Mouse (Mus musculus) brain, embryonic 14.5 days (tissue): ENCODE data around the gene Pak2. TPM values are rescaled to one million over a fixed set of nuclear protein-coding genes. Genes with fewer than 3 reads are reported as not detected.
"Not testable (repeated sequence)": the region's sequence is repeated elsewhere in the genome, so short reads cannot be mapped to it uniquely, and the experiment has no call there.

ENCODE experiments used
- DNase-seq: peaks from one replicate; pipeline ENCODE4 v3.0.0-alpha.2; 2011; ENCODE audit warnings: low read depth
- CTCF ChIP-seq: fragments of 200-500 bp; IDR thresholded peaks from 2 replicates; pipeline ENCODE4 v1.5.1; 2012; ENCODE audit warnings: inconsistent platforms, mild to moderate bottlenecking, moderate library complexity, borderline replicate concordance; ENCODE audit not compliant: insufficient read depth, insufficient read length; ENCODE audit errors: extremely low read depth
- POLR2A ChIP-seq: fragments of 200-500 bp; IDR thresholded peaks from 2 replicates; pipeline ENCODE4 v1.6.1; 2012; ENCODE audit warnings: mild to moderate bottlenecking, inconsistent platforms, borderline replicate concordance; ENCODE audit not compliant: poor library complexity, insufficient read depth, insufficient read length, severe bottlenecking; ENCODE audit errors: extremely low read depth
- polyA plus RNA-seq: library from polyadenylated mRNA; depleted of rRNA; stranded (reverse); fragments of >200 nt; gene quantifications from 2 replicates; pipeline ENCODE4 v1.2.3, GENCODE M21; 2012

Gene Pak2
- polyA plus RNA-seq, 1 experiment = 39.0 TPM

GRCm38 (mm10) chr16:32110951-32111699 is 32.0 kb upstream of the Pak2 start:
- DNase-seq = peak; percentile 25
- TF ChIP-seq CTCF (no peak), POLR2A (no peak)

GRCm38 (mm10) chr16:32108578-32108977 is 29.4 kb upstream of the Pak2 start:
- TF ChIP-seq POLR2A = no peak
- TF ChIP-seq CTCF = no peak

GRCm38 (mm10) chr16:32108170-32108569 is 29.0 kb upstream of the Pak2 start:
- DNase-seq = no peak
- TF ChIP-seq POLR2A (no peak), CTCF (no peak)

More at GRCm38 (mm10) chr16:32108578-32108977, 29.4 kb upstream of the Pak2 start:
- no peak for DNase-seq

- no peak for DNase-seq
- no peak for TF ChIP-seq CTCF
- no peak for TF ChIP-seq POLR2A
Observed at GRCm38 (mm10) chr16:32107342-32108045, 28.4 kb upstream of the Pak2 start.

- TF ChIP-seq POLR2A (no peak), CTCF (peak; percentile 21; the same call in 1 of the 2 replicates)
- DNase-seq = no peak
Observed at GRCm38 (mm10) chr16:32105698-32106097, 26.6 kb upstream of the Pak2 start.

GRCm38 (mm10) chr16:32102295-32102694 is 23.2 kb upstream of the Pak2 start:
- no peak for DNase-seq
- TF ChIP-seq POLR2A (no peak), CTCF (no peak)

- peak; percentile 96 for DNase-seq
Observed at GRCm38 (mm10) chr16:32099638-32100150, 20.6 kb upstream of the Pak2 start, which contains the start of the genes Pigx and Cep19. Gene Pigx (minus strand): TSS chr16:32099740. Gene Cep19 (plus strand): TSS chr16:32099800.

GRCm38 (mm10) chr16:32098897-32099637 is 19.9 kb upstream of the Pak2 start:
- no peak for DNase-seq
- no peak for TF ChIP-seq CTCF
- TF ChIP-seq POLR2A = no peak

More at GRCm38 (mm10) chr16:32099638-32100150, 20.6 kb upstream of the Pak2 start, which contains the start of the genes Pigx and Cep19:
- TF ChIP-seq POLR2A (peak; percentile 26; the same call in 1 of the 2 replicates), CTCF (no peak)

- DNase-seq = not testable (repeated sequence)
Observed at GRCm38 (mm10) chr16:32097757-32098156, 18.6 kb upstream of the Pak2 start.

GRCm38 (mm10) chr16:32091466-32091865 is 12.3 kb upstream of the Pak2 start:
- TF ChIP-seq POLR2A (no peak), CTCF (no peak)
- no peak for DNase-seq

- TF ChIP-seq CTCF (no peak), POLR2A (no peak)
- DNase-seq = no peak
Observed at GRCm38 (mm10) chr16:32087629-32088443, 8.7 kb upstream of the Pak2 start.
